Mouse (Mus musculus) right cerebral cortex, postnatal 25 days (tissue): Measurements from ENCODE around the gene Naa80.
"Not testable (repeated sequence)": the region's sequence is repeated elsewhere in the genome, so short reads cannot be mapped to it uniquely, and the experiment has no call there.

Source experiments
- DNase-seq: peaks from one replicate; pipeline ENCODE4 v3.0.0; 2022

Naa80 gene

DNA sequence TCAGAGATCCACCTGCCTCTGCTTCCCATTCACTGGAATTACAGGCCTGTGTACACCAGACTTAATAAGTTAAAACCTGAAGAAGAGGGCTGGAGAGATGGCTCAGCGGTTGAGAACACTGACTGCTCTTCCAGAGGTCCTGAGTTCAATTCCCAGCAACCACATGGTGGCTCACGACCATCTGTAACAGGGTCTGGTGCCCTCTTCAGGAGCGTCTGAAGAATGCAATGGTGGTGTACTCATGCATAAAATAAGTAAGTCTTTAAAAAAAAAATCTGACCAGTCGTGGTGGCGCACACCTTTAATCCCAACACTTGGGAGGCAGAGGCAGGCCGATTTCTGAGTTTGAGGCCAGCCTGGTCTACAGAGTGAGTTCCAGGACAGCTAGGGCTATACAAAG, 4.9 kb upstream of the Naa80 start:
- DNase-seq = not testable (repeated sequence)

DNA sequence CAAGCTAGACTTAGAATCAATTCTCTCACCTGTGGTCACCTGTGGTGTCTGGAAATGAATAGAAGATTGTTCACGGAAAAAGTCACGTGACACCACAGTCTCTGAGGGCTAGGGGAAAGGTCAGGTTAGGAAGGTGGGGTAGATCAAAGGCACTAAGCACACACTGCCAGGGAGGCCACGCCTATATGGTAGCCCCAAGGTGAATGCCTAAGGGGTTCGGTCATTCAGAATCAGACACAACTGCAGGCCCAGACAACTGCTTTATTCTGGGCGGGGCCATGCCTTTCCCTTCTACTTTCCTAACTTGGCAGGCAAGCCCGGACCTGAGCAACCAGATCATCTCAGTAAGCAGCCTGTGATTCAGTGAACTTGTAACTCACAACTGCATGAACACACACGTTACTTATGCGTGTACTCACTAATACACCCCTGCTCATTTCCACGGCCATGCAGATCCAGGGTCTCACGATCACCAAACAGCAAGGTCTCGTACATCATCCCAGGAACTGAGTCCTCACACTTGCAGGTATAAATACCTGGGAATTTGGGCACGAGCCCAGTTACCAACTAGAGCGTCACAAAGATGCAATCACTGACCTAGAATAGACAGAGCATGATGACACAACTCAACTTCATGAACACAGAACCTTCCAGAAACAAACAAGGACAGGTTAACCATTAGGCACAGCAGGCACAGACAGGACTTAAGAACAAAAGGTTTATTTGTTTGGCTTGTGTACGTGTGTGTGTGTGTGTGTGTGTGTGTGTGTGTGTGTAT, 2.9 kb upstream of the Naa80 start:
- no peak for DNase-seq

DNA sequence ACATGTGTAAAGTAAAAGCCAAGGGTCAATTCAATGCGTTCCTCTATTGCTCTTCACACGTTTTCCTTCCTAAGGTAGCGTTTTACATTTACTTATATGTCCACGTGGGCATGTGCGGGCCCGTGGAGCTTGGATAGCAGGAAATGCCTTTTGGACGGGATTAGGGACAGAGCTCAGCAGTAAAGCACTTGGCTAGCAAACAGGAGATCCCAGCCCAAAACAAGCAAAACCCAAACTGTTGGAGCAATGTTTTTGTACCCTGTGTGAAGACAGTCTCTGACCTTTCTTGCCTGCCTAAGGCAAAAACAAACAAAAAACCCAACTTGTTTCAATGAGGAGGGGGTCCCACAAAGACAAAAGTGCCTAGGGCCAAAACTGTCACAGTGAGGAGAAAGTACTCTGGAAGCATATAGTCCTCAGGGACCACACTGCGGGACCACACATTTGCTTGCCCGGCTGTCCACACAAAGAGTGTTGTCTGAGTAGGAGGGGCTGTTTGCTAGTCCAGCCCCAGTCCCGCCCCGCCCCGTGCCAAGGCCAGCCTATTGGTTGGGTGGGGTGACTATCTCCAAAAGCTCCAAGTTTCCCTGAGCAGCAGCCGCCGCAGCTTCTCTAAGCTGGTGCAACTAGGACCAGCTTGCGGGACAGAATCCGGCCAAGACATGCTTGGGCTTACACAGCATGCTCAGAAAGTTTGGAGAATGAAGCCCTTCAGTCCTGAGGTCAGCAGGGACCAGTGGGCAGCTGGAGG, 2.2 kb upstream of the Naa80 start, which contains the start of gene Hyal1:
Gene Hyal1 (plus strand): TSS at position 571 of the 751 bp plus-strand sequence.
- DNase-seq = no peak

DNA sequence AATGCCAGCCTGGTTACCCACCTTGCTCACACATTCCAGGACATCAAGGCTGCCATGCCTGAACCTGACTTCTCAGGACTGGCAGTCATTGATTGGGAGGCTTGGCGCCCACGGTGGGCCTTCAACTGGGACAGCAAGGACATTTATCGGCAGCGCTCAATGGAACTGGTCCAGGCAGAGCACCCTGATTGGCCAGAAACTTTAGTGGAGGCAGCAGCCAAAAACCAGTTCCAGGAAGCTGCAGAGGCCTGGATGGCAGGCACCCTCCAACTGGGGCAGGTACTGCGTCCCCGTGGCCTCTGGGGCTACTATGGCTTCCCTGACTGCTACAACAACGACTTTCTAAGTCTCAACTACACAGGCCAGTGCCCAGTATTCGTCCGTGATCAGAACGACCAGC, 816 bp upstream of the Naa80 start:
- DNase-seq = no peak

DNA sequence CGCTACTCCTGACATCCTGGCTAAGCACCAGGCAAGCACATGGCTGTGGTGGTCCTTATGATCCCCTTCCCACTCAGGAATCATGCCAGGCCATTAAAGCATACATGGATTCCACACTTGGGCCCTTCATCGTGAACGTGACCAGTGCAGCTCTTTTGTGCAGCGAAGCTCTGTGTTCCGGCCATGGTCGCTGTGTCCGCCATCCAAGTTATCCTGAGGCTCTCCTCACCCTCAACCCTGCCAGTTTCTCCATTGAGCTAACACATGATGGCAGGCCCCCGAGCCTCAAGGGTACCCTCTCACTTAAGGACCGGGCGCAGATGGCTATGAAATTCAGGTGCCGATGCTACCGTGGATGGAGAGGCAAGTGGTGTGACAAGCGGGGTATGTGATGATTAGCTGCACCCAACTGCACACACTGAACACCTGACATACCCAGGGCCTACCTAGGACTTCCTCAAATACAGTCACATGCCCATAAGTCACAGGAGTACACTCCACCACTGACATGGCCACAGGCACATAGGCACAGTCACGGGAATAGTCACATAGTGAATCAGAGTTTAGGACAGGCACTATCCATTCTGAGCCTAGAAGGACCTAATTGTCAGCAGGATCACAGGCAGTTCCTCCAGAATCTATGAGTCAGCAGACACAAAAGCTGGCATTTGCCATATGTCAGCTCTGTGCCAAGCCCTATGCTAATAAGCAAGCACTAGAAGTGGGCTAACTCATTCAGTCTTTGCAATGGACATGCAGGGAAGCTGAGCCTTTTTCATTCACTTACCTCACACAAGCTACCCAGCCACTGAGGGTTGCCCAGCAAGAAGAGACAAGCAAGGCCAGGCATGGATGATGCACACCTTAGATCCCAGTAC, 575 bp downstream of the Naa80 start:
- no peak for DNase-seq

DNA sequence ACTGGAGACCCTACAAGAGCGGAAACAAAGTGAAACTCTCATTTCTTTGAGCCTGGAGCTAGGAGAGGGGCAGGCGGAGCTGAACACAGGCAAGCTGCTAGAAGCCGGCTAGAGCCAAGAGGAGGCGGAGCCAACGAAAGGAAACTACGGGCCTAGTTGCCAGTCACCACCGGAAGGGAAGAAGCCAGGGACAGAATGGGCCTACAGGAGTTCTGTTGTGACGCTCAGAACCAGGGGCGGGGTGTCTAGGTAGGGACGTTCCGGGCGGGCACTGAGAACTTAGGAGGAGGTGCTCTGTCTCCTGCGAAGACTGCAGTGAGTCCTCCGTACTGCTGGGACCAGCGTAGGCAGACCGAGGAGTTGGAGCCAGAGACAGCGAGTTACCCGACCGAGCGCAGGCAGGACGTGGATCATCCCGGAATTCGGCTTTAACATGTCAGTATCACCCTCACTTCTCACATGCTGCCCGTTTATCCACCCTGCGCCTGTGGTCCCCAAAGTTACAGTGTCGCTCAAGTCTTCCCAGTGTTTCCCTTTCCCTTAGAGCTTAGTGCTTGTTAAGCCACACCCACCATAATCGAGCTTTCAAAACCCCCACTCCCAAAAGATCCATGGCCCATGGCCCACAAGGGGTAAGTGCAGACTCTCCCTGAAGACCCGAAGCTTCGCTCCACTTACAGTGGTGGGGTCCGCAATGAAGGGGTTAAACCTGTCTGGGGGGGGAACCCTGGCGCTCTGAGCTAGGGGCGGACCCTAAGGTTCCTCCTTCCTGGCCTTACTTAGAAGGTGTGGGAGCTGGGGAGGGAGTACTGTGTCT, 2.0 kb downstream of the Naa80 start, which contains the start of gene Hyal3:
Gene Hyal3 (plus strand): TSS at position 318 of the 817 bp plus-strand sequence.
- DNase-seq = peak; percentile 88

DNA sequence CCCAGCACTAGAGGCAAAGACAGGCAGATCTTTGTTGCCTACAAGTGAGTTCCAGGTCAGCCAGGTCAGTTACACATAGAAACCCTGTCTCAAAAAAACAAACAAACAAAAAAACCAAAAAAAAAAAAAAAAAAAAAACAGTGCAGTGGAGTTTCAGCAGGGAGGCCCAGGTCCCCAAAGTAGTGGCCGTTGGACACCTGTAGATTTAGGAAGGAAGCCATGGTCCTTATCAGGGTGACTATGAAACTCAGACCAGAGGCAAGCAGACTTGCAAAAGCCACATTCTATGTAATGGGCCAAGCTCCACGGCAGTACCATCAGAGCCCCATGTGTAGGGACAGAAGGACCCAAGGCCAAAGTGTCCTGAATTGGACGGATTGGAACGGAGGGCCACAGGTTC, 2.9 kb downstream of the Naa80 start:
- no peak for DNase-seq

DNA sequence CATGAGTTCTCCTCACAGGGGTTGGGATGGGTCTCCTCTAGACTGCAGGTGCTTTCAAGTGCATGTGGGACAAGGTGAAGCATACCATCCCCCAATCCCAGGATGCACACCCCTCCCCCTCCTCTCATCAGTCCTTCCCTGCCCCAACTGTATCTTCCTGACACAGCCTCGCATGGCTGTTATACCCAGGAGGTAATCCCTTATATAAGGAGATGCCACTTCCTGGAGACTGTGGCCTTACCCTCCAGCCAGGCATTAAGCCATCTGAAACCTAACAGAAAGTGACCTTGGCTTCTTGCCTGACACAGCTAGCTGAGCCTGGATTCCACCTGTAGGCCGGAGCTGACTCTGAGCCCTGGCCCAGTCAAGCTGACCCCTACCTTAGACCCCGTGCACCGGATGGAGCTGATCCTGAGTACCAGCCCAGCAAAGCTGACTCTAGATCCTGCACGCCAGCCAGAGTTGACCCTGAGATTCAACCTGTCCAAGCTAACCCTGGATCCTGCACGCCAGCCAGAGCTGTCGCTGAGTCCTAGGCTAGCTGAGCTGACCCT, 3.9 kb downstream of the Naa80 start:
- no peak for DNase-seq

DNA sequence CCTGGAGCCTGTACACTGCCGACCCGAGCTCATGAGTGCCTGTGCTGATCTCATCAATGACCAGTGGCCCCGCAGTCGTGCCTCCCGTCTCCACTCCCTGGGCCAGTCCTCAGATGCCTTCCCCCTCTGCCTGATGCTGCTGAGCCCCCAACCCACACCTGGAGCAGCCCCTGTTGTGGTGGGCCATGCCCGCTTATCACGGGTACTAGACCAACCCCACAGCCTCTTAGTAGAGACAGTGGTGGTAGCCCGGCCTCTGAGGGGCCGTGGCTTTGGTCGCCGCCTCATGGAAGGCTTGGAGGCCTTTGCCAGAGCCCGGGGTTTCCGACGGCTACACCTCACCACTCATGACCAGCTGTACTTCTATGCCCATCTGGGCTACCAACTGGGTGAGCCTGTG, 4.5 kb downstream of the Naa80 start:
- DNase-seq = no peak

DNA sequence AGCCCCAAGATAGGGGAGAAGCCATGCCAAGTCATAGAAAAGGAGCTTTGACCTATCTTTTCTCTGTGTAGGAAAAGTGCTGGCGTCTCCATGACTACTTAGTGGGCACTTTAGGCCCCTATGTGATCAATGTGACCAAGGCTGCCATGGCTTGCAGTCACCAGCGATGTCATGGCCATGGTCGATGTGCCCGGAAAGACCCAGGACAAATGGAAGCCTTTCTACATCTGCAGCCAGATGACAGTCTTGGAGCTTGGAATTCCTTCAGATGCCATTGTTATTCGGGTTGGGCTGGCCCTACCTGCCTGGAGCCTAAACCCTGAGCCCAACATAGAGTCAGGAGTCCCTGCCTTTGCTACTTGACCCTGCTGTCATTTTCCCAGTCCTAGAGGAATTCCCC, 7.8 kb downstream of the Naa80 start:
- no peak for DNase-seq

DNA sequence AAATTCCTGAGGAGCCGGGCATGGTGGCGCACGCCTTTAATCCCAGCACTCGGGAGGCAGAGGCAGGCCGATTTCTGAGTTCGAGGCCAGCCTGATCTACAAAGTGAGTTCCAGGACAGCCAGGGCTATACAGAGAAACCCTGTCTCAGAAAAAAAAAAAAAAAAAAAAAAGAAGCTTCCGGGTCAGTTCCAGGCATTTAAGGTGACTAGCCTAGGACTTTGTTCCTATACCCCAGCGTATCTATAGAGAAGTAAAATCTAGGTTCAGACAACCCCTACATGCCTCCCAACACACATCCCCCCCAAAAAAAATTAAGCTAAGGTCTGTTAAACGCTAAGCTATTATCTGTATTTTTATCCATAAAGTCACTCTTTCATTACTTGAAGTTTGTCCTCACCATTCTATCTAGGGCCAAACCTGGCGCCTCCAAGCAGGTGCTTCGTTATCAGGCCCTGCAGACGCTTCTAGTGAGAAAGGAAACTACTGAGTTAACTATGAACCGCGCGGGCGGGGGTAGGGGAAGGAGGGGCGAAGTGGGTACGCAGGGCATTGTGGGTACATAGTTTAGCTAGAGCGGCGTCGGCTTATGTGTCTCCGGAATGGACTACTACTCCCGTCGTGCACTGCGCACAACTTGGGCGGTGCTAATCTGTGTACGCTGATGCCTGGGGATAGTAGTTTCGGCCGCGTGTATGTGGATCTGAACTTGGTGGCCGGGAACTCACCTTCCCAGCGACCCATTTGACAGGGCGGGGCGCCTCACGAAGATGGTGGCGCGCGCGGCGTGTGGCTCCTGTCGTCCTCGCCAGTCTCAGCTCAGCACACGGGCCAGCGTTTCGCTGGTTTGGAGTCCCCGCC, 8.5 kb downstream of the Naa80 start, which contains the start of gene Ifrd2:
Gene Ifrd2 (plus strand): TSS at position 669 of the 859 bp plus-strand sequence.
- peak; percentile 97 for DNase-seq

DNA sequence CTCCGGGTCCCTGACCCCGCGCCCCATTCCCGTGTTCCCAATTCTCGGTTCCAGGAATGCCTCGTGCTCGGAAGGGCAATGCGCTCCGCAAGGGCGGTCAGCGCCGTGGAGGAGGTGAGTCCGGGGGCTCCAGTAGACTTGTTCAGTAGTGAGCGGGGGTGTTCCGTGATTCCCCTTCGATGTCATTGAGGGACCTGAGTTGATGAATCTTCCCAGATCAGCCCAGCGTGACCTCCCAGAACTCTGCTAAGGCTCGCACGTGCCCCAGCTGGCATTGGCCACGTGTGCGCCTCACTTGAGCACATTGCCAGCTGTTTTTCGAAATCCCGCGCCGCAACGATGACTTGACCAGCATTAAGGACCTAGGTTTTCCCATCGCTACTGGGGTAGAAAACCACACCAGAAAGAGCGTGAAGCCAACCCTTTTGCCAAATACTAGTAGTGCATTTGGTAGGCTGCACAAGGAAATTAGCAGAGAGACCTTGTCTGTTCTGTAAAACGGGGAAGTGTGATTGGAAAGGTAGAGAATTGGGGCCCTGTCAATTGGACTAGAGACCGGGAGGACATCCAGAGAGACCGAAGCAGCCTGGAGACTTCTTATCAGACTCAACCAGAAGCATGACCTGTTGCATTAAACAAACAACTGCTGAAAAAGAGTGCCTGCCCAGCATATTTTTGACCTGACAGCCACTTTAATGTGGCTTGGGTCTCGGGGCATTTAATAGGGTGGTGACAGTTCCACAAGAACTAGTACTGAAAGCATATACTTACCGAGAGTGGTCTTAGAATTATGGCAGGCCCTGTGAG, 9.3 kb downstream of the Naa80 start:
- DNase-seq = no peak

DNA sequence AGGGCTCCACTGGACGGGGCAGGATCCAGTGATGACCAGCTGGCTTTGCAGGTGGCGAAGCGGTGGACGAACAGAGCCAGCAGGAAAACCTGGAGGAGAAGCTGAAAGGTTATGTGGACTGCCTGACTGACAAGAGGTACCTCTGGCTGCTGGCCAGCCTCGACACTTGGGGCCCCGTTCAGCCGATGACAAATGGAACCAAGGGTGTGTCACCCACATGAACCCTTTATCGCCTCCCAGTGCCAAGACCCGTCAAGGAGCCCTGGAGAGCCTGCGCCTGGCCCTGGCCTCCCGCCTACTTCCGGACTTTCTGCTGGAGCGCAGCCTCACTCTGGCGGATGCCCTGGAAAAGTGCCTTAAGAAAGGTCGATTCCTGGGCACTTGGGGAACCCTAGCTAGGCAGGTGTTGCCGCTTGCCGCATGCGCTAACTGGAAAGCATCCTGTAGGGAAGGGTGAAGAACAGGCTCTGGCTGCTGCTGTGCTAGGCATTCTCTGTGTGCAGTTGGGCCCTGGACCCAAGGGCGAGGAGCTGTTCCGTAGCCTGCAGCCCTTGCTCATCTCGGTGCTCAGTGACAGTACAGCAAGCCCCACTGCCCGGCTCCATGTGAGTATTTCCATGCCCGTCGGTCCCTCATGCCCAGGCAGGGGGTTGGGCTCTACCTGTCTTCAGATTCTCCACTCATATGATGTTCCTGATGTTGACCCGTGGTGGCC, 11.5 kb downstream of the Naa80 start:
- no peak for DNase-seq

DNA sequence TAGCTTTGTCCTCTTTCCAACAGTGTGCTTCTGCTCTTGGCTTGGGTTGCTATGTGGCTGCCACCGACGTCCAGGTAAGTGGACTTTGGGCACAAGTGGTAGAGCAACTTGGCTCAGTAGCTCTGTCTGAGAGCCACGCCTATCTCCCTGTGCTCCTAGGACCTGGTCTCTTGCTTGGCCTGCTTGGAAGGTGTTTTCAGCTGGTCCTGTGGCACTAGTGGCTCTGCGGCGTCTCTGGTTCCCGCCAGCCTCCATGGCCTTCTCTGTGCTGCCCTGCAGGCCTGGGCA, 12.0 kb downstream of the Naa80 start:
- DNase-seq = no peak

DNA sequence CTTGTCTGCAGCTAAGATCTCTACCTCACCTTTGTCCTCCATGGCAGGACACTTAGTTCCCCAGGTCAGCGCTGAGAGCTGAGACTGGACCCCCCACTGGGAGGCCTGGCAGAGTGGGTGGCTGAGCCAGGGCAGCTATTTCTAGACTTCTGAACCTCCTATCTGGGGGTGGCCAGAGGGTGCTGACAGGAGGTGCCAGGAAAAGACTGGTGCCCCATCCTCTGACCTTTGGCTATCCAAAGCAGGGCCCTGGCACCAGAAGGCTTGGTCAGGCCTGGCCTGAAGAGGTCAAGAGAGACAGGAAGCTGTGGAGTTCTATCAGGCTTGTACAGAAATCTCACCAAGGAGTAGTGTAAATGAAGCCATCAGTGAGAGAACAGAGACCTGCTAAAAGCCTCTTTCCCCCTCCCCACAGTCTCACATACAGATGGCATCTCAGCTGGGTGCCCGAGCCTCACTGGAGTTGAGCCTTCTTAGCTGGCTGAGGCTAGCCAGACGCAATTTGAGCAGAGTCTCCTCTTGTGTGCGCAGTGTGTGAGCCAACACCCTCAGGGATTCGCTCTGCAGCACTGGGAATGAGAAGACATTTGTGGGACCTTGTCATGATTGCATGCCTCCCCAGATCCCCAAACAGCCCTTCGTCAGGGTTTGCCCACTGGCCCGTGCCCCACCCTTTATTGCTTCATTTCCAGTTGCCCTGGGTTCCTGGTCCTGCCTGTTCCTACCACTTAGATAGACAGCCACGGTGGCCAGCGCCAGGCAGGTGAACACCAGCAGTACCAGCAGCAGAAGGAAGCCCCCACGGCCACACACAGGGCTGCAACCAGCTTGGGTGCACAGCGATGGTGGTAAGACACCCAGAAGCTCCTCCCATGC, 14.7 kb downstream of the Naa80 start:
- DNase-seq = no peak

DNA sequence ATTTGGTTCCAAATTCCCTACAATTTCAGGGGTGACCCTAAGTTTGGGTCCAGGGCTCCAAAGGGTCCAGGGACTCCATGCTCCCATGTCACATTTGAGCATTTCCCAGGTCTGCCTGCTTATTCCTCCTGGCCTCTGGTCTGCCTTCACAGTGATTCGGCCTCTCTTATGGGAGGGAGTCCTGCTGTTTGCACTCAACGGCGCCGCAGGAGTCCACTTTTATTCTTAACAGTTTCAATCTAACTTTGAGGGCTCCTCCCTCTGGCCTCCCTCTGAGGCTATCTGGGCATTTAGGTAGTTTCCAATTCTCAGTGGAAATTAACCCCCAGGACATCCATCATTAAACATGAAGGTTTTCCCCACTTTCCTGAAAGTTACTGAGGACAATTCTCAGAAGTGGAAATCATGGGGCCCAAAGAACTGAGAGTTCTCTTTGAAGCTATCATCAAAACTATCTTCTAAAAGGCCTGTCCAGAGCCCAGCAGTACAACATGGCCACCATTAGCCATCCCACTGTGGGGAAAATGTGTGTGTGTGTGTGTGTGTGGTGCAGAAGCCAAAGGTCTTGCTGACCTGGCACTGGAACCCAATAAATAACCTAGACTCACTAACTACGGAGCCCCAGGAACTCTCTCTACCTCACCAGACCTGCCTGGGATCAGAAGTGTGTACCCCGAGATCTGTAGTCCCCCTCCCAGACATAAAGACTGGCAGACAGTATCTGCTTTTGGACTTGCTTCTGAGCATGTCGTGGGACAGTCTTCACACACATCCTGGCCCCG, 15.8 kb downstream of the Naa80 start:
- no peak for DNase-seq
